Mouse (Mus musculus) frontal cortex, postnatal 10 days (tissue): ENCODE data around the gene Nepro.

Experiments used
- DNase-seq, 2 experiments: peaks; one replicate each; pipeline ENCODE4 v3.0.0; 2022; ENCODE audit warnings: low spot score in 2 of 2, mixed read lengths in 1 of 2

Nepro gene

GRCm38 (mm10) chr16:44724083-44724787 is at the start of gene Nepro:
Gene Nepro, plus strand, starts transcription at chr16:44724301.
- peak; percentile 87 to 93 for DNase-seq

- no peak for DNase-seq
Measured at GRCm38 (mm10) chr16:44676357-44676756, 47.7 kb upstream of the Nepro start.

GRCm38 (mm10) chr16:44679082-44679481 is 45.0 kb upstream of the Nepro start:
- no peak for DNase-seq

GRCm38 (mm10) chr16:44679503-44679971 is 44.6 kb upstream of the Nepro start:
- no peak for DNase-seq

GRCm38 (mm10) chr16:44680756-44681498 is 43.2 kb upstream of the Nepro start:
- peak in 1 of 2 experiments; percentile 29 for DNase-seq

- DNase-seq: no peak
Measured at GRCm38 (mm10) chr16:44684646-44685045, 39.5 kb upstream of the Nepro start.

- DNase-seq: no peak
Measured at GRCm38 (mm10) chr16:44685401-44685800, 38.7 kb upstream of the Nepro start.

- DNase-seq: no peak
Measured at GRCm38 (mm10) chr16:44686991-44687718, 36.9 kb upstream of the Nepro start.

GRCm38 (mm10) chr16:44687719-44688420 is 36.2 kb upstream of the Nepro start:
- no peak for DNase-seq

- DNase-seq: no peak
Measured at GRCm38 (mm10) chr16:44688507-44688906, 35.6 kb upstream of the Nepro start.

- no peak for DNase-seq
Measured at GRCm38 (mm10) chr16:44690501-44690900, 33.6 kb upstream of the Nepro start.

GRCm38 (mm10) chr16:44691066-44691465 is 33.0 kb upstream of the Nepro start:
- no peak for DNase-seq

GRCm38 (mm10) chr16:44691561-44692141 is 32.5 kb upstream of the Nepro start:
- peak; percentile 21 to 51 for DNase-seq

GRCm38 (mm10) chr16:44692541-44692940 is 31.6 kb upstream of the Nepro start:
- DNase-seq: no peak

GRCm38 (mm10) chr16:44693695-44694094 is 30.4 kb upstream of the Nepro start:
- no peak for DNase-seq

- no peak for DNase-seq
Measured at GRCm38 (mm10) chr16:44695214-44695858, 28.8 kb upstream of the Nepro start.

GRCm38 (mm10) chr16:44695859-44696620 is 28.1 kb upstream of the Nepro start:
- no peak for DNase-seq

- no peak for DNase-seq
Measured at GRCm38 (mm10) chr16:44697473-44698205, 26.5 kb upstream of the Nepro start.

- no peak for DNase-seq
Measured at GRCm38 (mm10) chr16:44701155-44701554, 22.9 kb upstream of the Nepro start.
